Mouse (Mus musculus) E14TG2a.4 (cell line): Measurements from ENCODE around the gene Tmem189.

Source experiments
- CTCF ChIP-seq: conservative IDR thresholded peaks from 2 replicates; pipeline ENCODE4 v1.5.1; 2014; ENCODE audit warnings: low read length
- NANOG ChIP-seq: IDR thresholded peaks from 2 replicates; pipeline ENCODE4 v1.6.1; 2014; ENCODE audit warnings: borderline replicate concordance, low read length, mixed read lengths
- POU5F1 ChIP-seq: IDR thresholded peaks from 2 replicates; pipeline ENCODE4 v1.6.1; 2014; ENCODE audit warnings: low read length, borderline replicate concordance

GRCm38 (mm10) chr2:167687250-167687586 lies 2.4 kb downstream of the Tmem189 start:
- TF ChIP-seq CTCF = no peak
- TF ChIP-seq POU5F1 = no peak
- TF ChIP-seq NANOG = no peak
